Mouse (Mus musculus) megakaryocyte, embryonic 14.5 days (primary cell): ENCODE measurements around the gene St8sia4.

Experiments used
- FLI1 ChIP-seq: IDR thresholded peaks from 2 replicates; pipeline ENCODE4 v1.6.1; 2012; ENCODE audit warnings: low read length, inconsistent platforms, mixed read lengths
- GATA1 ChIP-seq: IDR thresholded peaks from 3 replicates; pipeline ENCODE4 v1.6.1; 2012; ENCODE audit warnings: mixed read lengths, low read length, inconsistent platforms, borderline replicate concordance

- no peak for TF ChIP-seq GATA1
- no peak for TF ChIP-seq FLI1
Observed at GRCm38 (mm10) chr1:95598108-95598507, 69.3 kb downstream of the St8sia4 start.
